9 mouse cellular contexts compared by ENCODE assay signal in genomic region chr7:19700299-19701068, GRCm38 (mm10). TPM values are rescaled to one million over a fixed set of nuclear protein-coding genes. Genes with fewer than 3 reads are reported as not detected.
DNase-seq lines count a peak whose midpoint lies in the region; ATAC-seq and TF ChIP-seq lines count a peak whose summit lies in the region.
"Had no signal": no experiment of that assay in that cellular context is flagged by ENCODE, and none has a peak within 500 bp of the region (broad histone marks: within the 10 kb centered on the region; RNA-seq: fewer than 3 reads in every experiment).

No protein-coding gene starts in this region.

- WGBS in heart, embryonic 14.5 days, result 57% methylated on average over 12 of the region's 12 CpGs
- WGBS in thymus, adult 2 months, result 60% methylated on average over 12 of the region's 12 CpGs
- WGBS in intestine, postnatal 0 days, result 29% methylated on average over 12 of the region's 12 CpGs
- WGBS in stomach, postnatal 0 days, result 43% methylated on average over 12 of the region's 12 CpGs

- no peak for ATAC-seq in heart, embryonic 14.5 days (ENCODE audit: insufficient number of reproducible peaks, insufficient read depth, low FRiP score, low read depth)
- ATAC-seq in intestine, postnatal 0 days, result peak; percentile 64
- 0 out of 2 replicates have a peak, but pooled peaks have one; percentile 6 for ATAC-seq in stomach, postnatal 0 days (ENCODE audit: low FRiP score, low TSS enrichment)

- TF ChIP-seq EP300 in stomach, postnatal 0 days (optimal IDR thresholded peaks at IDR 0.05), result no peak

- DNase-seq in heart, adult 8-10 months (ENCODE audit: low spot score), result no peak
- DNase-seq in thymus, adult 2 months, result no peak
- no peak for DNase-seq in thymus, postnatal 25 days
- no peak for DNase-seq in stomach, postnatal 0 days (ENCODE audit: low spot score)
- DNase-seq in adipocyte (ENCODE audit: low spot score), result no peak
- DNase-seq in adrenal gland, adult 8-10 months, result no peak

- peaks cover 19 to 33% of the 10 kb centered on the region in 2 experiments for H3K4me1 ChIP-seq in heart, embryonic 14.5 days (ENCODE audit: control insufficient read depth in 2 of 2, insufficient read depth in 2 of 2, low read length in 2 of 2)
- H3K4me1 ChIP-seq in thymus, adult 2 months (replicated peaks; ENCODE audit: control insufficient read depth, insufficient read depth, low read length), result peaks cover 31% of the 10 kb centered on the region
- peaks cover 9% of the 10 kb centered on the region for H3K4me1 ChIP-seq in intestine, postnatal 0 days (replicated peaks; ENCODE audit: control insufficient read depth, insufficient read depth, low read length)
- peaks cover 8% of the 10 kb centered on the region for H3K4me1 ChIP-seq in stomach, postnatal 0 days (replicated peaks; ENCODE audit: control insufficient read depth, insufficient read depth)

- no peaks in the 10 kb centered on the region for H3K9me3 ChIP-seq in heart, embryonic 14.5 days (ENCODE audit: control insufficient read depth, low read length)
- no peaks in the 10 kb centered on the region for H3K9me3 ChIP-seq in intestine, postnatal 0 days (ENCODE audit: control insufficient read depth)
- no peaks in the 10 kb centered on the region for H3K9me3 ChIP-seq in stomach, postnatal 0 days (ENCODE audit: control insufficient read depth, low read length)

- H3K27ac ChIP-seq in heart, embryonic 14.5 days (replicated peaks in 1 of 2; ENCODE audit: control insufficient read depth in 1 of 2, insufficient read depth in 1 of 2, low read depth in 2 of 2, low read length in 2 of 2), result peak overlapping the region; percentile 47 to 73; a peak in 3 of 4 replicates
- H3K27ac ChIP-seq in thymus, adult 2 months (ENCODE audit: control insufficient read depth, insufficient read depth, low read length), result peak overlapping the region; percentile 78
- H3K27ac ChIP-seq in intestine, postnatal 0 days (ENCODE audit: low read depth, low read length), result peak overlapping the region; percentile 83
- H3K27ac ChIP-seq in stomach, postnatal 0 days (replicated peaks), result peak overlapping the region; percentile 70

- 0 out of 2 replicates have a peak overlapping the region, but pooled peaks have one; percentile 17 for H3K4me2 ChIP-seq in heart, embryonic 14.5 days (ENCODE audit: low read length)
- peak overlapping the region; percentile 37; the same call in 1 of the 2 replicates for H3K4me2 ChIP-seq in intestine, postnatal 0 days (replicated peaks; ENCODE audit: low read depth)
- 0 out of 2 replicates have a peak overlapping the region, but pooled peaks have one; percentile 27 for H3K4me2 ChIP-seq in stomach, postnatal 0 days (replicated peaks; ENCODE audit: low read depth)

- peak overlapping the region; percentile 21; the same call in 1 of the 2 replicates for H3K9ac ChIP-seq in heart, embryonic 14.5 days (ENCODE audit: low read length)
- H3K9ac ChIP-seq in intestine, postnatal 0 days (ENCODE audit: low read depth, low read length), result no peak overlapping the region
- no peak overlapping the region; the same call in 1 of the 2 replicates for H3K9ac ChIP-seq in stomach, postnatal 0 days (ENCODE audit: low read length)

- no peak for TF ChIP-seq CTCF in thymus, adult 2 months (IDR thresholded peaks at IDR 0.05; ENCODE audit: borderline replicate concordance, control insufficient read depth, extremely low read depth, insufficient read depth, low read length, poor library complexity)
- TF ChIP-seq CTCF in intestine, postnatal 0 days (IDR thresholded peaks at IDR 0.05; ENCODE audit: low read depth), result no peak
- TF ChIP-seq CTCF in stomach, postnatal 0 days (IDR thresholded peaks at IDR 0.05; ENCODE audit: low read depth), result no peak

- TF ChIP-seq POLR2A in thymus, adult 2 months (IDR thresholded peaks at IDR 0.05; ENCODE audit: control insufficient read depth, extremely low read depth, insufficient read depth, low read length, poor library complexity), result no peak

- no peaks in the 10 kb centered on the region for H3K27me3 ChIP-seq in heart, embryonic 14.5 days (ENCODE audit: control insufficient read depth, insufficient read depth, low read length)
- H3K27me3 ChIP-seq in thymus, adult 2 months (ENCODE audit: control insufficient read depth, insufficient read depth, low read length), result no peaks in the 10 kb centered on the region
- no peaks in the 10 kb centered on the region for H3K27me3 ChIP-seq in intestine, postnatal 0 days (replicated peaks; ENCODE audit: control insufficient read depth, insufficient read depth, low read length)
- H3K27me3 ChIP-seq in stomach, postnatal 0 days (ENCODE audit: control insufficient read depth, insufficient read depth, low read length), result no peaks in the 10 kb centered on the region

- no peak overlapping the region for H3K4me3 ChIP-seq in heart, embryonic 14.5 days (ENCODE audit: control insufficient read depth in 1 of 2, insufficient read depth in 1 of 2, low read depth in 1 of 2, low read length in 2 of 2)
- H3K4me3 ChIP-seq in thymus, adult 2 months (ENCODE audit: control insufficient read depth, insufficient read depth, low read length), result no peak overlapping the region
- no peak overlapping the region for H3K4me3 ChIP-seq in intestine, postnatal 0 days (ENCODE audit: low read depth, low read length)
- no peak overlapping the region for H3K4me3 ChIP-seq in stomach, postnatal 0 days (ENCODE audit: low read depth, low read length)
- H3K4me3 ChIP-seq: megakaryocyte, embryonic 14.5 days had no signal

- H3K36me3 ChIP-seq in heart, embryonic 14.5 days (ENCODE audit: control insufficient read depth, insufficient read depth, low read length), result peaks cover 44% of the 10 kb centered on the region
- no peaks in the 10 kb centered on the region for H3K36me3 ChIP-seq in thymus, adult 2 months (ENCODE audit: control insufficient read depth, insufficient read depth, low read length)
- H3K36me3 ChIP-seq in intestine, postnatal 0 days (ENCODE audit: control insufficient read depth, insufficient read depth), result peaks cover 21% of the 10 kb centered on the region
- H3K36me3 ChIP-seq in stomach, postnatal 0 days (ENCODE audit: control insufficient read depth, insufficient read depth, low read length), result no peaks in the 10 kb centered on the region

RNA-seq across cellular contexts. Expression of gene Apoe, which starts 1.5 kb away (rescaled TPM):
- 644 and 695 TPM in 2 replicates for polyA plus RNA-seq in heart, embryonic 14.5 days (2014; fragmentation: Nextera tagmentation; extraction: Ambion mirVana)
- 100 to 1,000 TPM; 172 to 309 (median 253) TPM for total RNA-seq in heart, adult 8-10 months (2022)
- polyA plus RNA-seq in thymus, adult 2 months (2012; rRNA removed), result 1,583 and 2,086 TPM in 2 replicates
- 435 and 436 TPM in 2 replicates for polyA plus RNA-seq in intestine, postnatal 0 days (2015; fragmentation: Nextera tagmentation; extraction: Ambion mirVana)
- polyA plus RNA-seq in stomach, postnatal 0 days (2015; fragmentation: Nextera tagmentation; extraction: Ambion mirVana), result 383 and 436 TPM in 2 replicates
- 1,000 to 10,000 TPM in 3 of 4 experiments, 100 to 1,000 TPM in 1; 996 to 1,300 (median 1,120) TPM for total RNA-seq in adrenal gland, adult 8-10 months (2022)

RNA-seq across cellular contexts. Expression of gene Apoc1, which starts 8.0 kb away (rescaled TPM):
- polyA plus RNA-seq in heart, embryonic 14.5 days (2014; fragmentation: Nextera tagmentation; extraction: Ambion mirVana), result 14.3 and 14.6 TPM in 2 replicates
- 1 to 10 TPM in 1 of 4 experiments, under 1 TPM in 1, not detected in 2; 0.98 to 1.1 TPM for total RNA-seq in heart, adult 8-10 months (2022)
- polyA plus RNA-seq in thymus, adult 2 months (2012; rRNA removed), result 24.8 and 38.0 TPM in 2 replicates
- polyA plus RNA-seq in intestine, postnatal 0 days (2015; fragmentation: Nextera tagmentation; extraction: Ambion mirVana), result 34.7 and 50.0 TPM in 2 replicates
- 79.6 and 88.4 TPM in 2 replicates for polyA plus RNA-seq in stomach, postnatal 0 days (2015; fragmentation: Nextera tagmentation; extraction: Ambion mirVana)
- total RNA-seq in adrenal gland, adult 8-10 months (2022), result 100 to 1,000 TPM in 2 of 4 experiments, 10 to 100 TPM in 2; 11.6 to 554 (median 210) TPM

RNA-seq across cellular contexts. Expression of gene Tomm40, which starts 14.8 kb away (rescaled TPM):
- polyA plus RNA-seq in heart, embryonic 14.5 days (2014; fragmentation: Nextera tagmentation; extraction: Ambion mirVana), result 130 and 135 TPM in 2 replicates
- total RNA-seq in heart, adult 8-10 months (2022), result 100 to 1,000 TPM in 1 of 4 experiments, 10 to 100 TPM in 3; 94.0 to 101 (median 99.2) TPM
- 109 and 120 TPM in 2 replicates for polyA plus RNA-seq in thymus, adult 2 months (2012; rRNA removed)
- polyA plus RNA-seq in intestine, postnatal 0 days (2015; fragmentation: Nextera tagmentation; extraction: Ambion mirVana), result 80.1 and 85.5 TPM in 2 replicates
- 98.0 and 105 TPM in 2 replicates for polyA plus RNA-seq in stomach, postnatal 0 days (2015; fragmentation: Nextera tagmentation; extraction: Ambion mirVana)
- total RNA-seq in adrenal gland, adult 8-10 months (2022), result 100 to 1,000 TPM; 119 to 134 (median 125) TPM

RNA-seq across cellular contexts. Expression of gene Apoc4, which starts 19.2 kb away (rescaled TPM):
- polyA plus RNA-seq in heart, embryonic 14.5 days (2014; fragmentation: Nextera tagmentation; extraction: Ambion mirVana), result 0.31 TPM in 1 of 2 replicates, not detected in the other
- not detected for total RNA-seq in heart, adult 8-10 months (2022)
- polyA plus RNA-seq in thymus, adult 2 months (2012; rRNA removed), result 1.5 and 6.2 TPM in 2 replicates
- polyA plus RNA-seq in intestine, postnatal 0 days (2015; fragmentation: Nextera tagmentation; extraction: Ambion mirVana), result 0.70 and 1.4 TPM in 2 replicates
- polyA plus RNA-seq in stomach, postnatal 0 days (2015; fragmentation: Nextera tagmentation; extraction: Ambion mirVana), result 2.8 and 6.1 TPM in 2 replicates
- total RNA-seq in adrenal gland, adult 8-10 months (2022), result 100 to 1,000 TPM in 2 of 4 experiments, 10 to 100 TPM in 2; 48.6 to 249 (median 89.6) TPM

RNA-seq across cellular contexts. Expression of gene Gm44805, which starts 19.3 kb away (rescaled TPM):
- not detected in 2 replicates for polyA plus RNA-seq in heart, embryonic 14.5 days (2014; fragmentation: Nextera tagmentation; extraction: Ambion mirVana)
- not detected for total RNA-seq in heart, adult 8-10 months (2022)
- polyA plus RNA-seq in thymus, adult 2 months (2012; rRNA removed), result not detected in 2 replicates
- polyA plus RNA-seq in intestine, postnatal 0 days (2015; fragmentation: Nextera tagmentation; extraction: Ambion mirVana), result 5.6 and 13.5 TPM in 2 replicates
- polyA plus RNA-seq in stomach, postnatal 0 days (2015; fragmentation: Nextera tagmentation; extraction: Ambion mirVana), result not detected in 2 replicates
- total RNA-seq in adrenal gland, adult 8-10 months (2022), result 1 to 10 TPM in 2 of 4 experiments, under 1 TPM in 1, not detected in 1; 0.54 to 3.0 (median 1.9) TPM
